Mouse (Mus musculus) heart, adult 2 months (tissue): Measurements from ENCODE around the gene Spock3. TPM values are rescaled to one million over a fixed set of nuclear protein-coding genes. Genes with fewer than 3 reads are reported as not detected.

Experiments
- DNase-seq, 2 experiments: peaks; one replicate each; pipeline ENCODE4 v3.0.0; 2021
- H3K27ac ChIP-seq: fragments of 200-600 bp; 2 replicates; pipeline ENCODE4 v1.8.1; 2022
- H3K27me3 ChIP-seq: fragments of 200-500 bp; 2 replicates; pipeline ENCODE4 v1.6.1; 2012; ENCODE audit warnings: mild to moderate bottlenecking, low read length, inconsistent platforms, mixed read lengths; ENCODE audit not compliant: control insufficient read depth, insufficient read depth
- H3K36me3 ChIP-seq: fragments of 200-500 bp; 2 replicates; pipeline ENCODE4 v1.6.1; 2012; ENCODE audit warnings: low read length, inconsistent platforms; ENCODE audit not compliant: control insufficient read depth, insufficient read depth
- H3K4me1 ChIP-seq: fragments of 200-500 bp; 2 replicates; pipeline ENCODE4 v1.6.1; 2011; ENCODE audit warnings: low read length; ENCODE audit not compliant: control insufficient read depth, insufficient read depth
- H3K4me3 ChIP-seq: fragments of 200-600 bp; 2 replicates; pipeline ENCODE4 v1.8.1; 2022
- H3K79me2 ChIP-seq: fragments of 200-500 bp; replicated peaks from 2 replicates; pipeline ENCODE4 v1.6.1; 2012; ENCODE audit warnings: mild to moderate bottlenecking, inconsistent platforms, low read length, moderate library complexity, mixed read lengths; ENCODE audit not compliant: control insufficient read depth, insufficient read depth
- H3K9ac ChIP-seq: fragments of 200-500 bp; 2 replicates; pipeline ENCODE4 v1.6.1; 2012; ENCODE audit warnings: low read depth, mild to moderate bottlenecking, control low read depth, inconsistent platforms, low read length, mixed read lengths
- CTCF ChIP-seq: fragments of 200-600 bp; IDR thresholded peaks from 2 replicates; pipeline ENCODE4 v1.8.1; 2022; ENCODE audit warnings: antibody characterized with exemption, mild to moderate bottlenecking, moderate library complexity
- EP300 ChIP-seq: fragments of 200-500 bp; IDR thresholded peaks from 2 replicates; pipeline ENCODE4 v1.6.1; 2011; ENCODE audit warnings: low read depth, low read length, control low read depth; ENCODE audit not compliant: insufficient read depth
- POLR2A ChIP-seq: fragments of 200-500 bp; IDR thresholded peaks from 2 replicates; pipeline ENCODE4 v1.6.1; 2011; ENCODE audit warnings: mild to moderate bottlenecking, low read depth, low read length, control low read depth; ENCODE audit not compliant: insufficient read depth
- WGBS: fragments of 180-500 bp; shearing (Covaris S2); methylation state at CpG from one replicate; pipeline ENCODE4 v1.1.7; 2018; 5-methylcytosine and 5-hydroxymethylcytosine counted together
- intact Hi-C: fragments of 180-260 bp; cut with DNase I; formaldehyde crosslinking; loops from one replicate; pipeline ENCODE4 v1.15.1; 2025
- polyA plus RNA-seq: library from polyadenylated mRNA; depleted of rRNA; stranded (reverse); fragments of >200 nt; gene quantifications from 2 replicates; pipeline ENCODE4 v1.2.3, GENCODE M21; 2012
- total RNA-seq, 2 experiments: library from RNA; stranded (reverse); gene quantifications; 2 replicates each; pipeline ENCODE4 v1.2.3; 2021

Gene Spock3
- total and polyA plus RNA-seq, 3 experiments = 0.08 to 0.14 TPM; not detected in 1

GRCm38 (mm10) chr8:63165326-63165725 lies 214.5 kb downstream of the Spock3 start:
- Histone ChIP-seq H3K79me2 (no peaks in the 10 kb centered on the region), H3K4me3 (no peak overlapping the region), H3K27ac (no peak overlapping the region), H3K9ac (no peak overlapping the region), H3K27me3 (no peaks in the 10 kb centered on the region), H3K36me3 (no peaks in the 10 kb centered on the region), H3K4me1 (no peaks in the 10 kb centered on the region)
- DNase-seq = no peak
- intact Hi-C loops = no loop called here
- no peak for TF ChIP-seq EP300

GRCm38 (mm10) chr8:63169956-63170355 lies 219.1 kb downstream of the Spock3 start:
- no peaks in the 10 kb centered on the region for H3K79me2 ChIP-seq
- no peaks in the 10 kb centered on the region for H3K27me3 ChIP-seq
- H3K4me3 ChIP-seq = no peak overlapping the region
- H3K9ac ChIP-seq = no peak overlapping the region
- intact Hi-C loops = no loop called here
- no peak overlapping the region for H3K27ac ChIP-seq
- no peaks in the 10 kb centered on the region for H3K4me1 ChIP-seq
- DNase-seq = no peak
- H3K36me3 ChIP-seq = no peaks in the 10 kb centered on the region
- TF ChIP-seq EP300 (no peak), CTCF (no peak), POLR2A (no peak)

- H3K4me3 ChIP-seq = no peak overlapping the region
- H3K9ac ChIP-seq = no peak overlapping the region
- WGBS = 80% methylated on average over 1 of the region's 1 CpGs
- H3K36me3 ChIP-seq = no peaks in the 10 kb centered on the region
- H3K27ac ChIP-seq = no peak overlapping the region
- no peaks in the 10 kb centered on the region for H3K79me2 ChIP-seq
- no peak for TF ChIP-seq POLR2A
- TF ChIP-seq CTCF = no peak
- H3K27me3 ChIP-seq = no peaks in the 10 kb centered on the region
- DNase-seq = no peak
- intact Hi-C loops = no loop called here
- no peaks in the 10 kb centered on the region for H3K4me1 ChIP-seq
Measured at GRCm38 (mm10) chr8:63181272-63181671, 230.5 kb downstream of the Spock3 start.

GRCm38 (mm10) chr8:63258812-63259385 lies 308.1 kb downstream of the Spock3 start:
- TF ChIP-seq CTCF (no peak), POLR2A (no peak), EP300 (no peak)
- Histone ChIP-seq H3K79me2 (no peaks in the 10 kb centered on the region), H3K36me3 (no peaks in the 10 kb centered on the region), H3K9ac (no peak overlapping the region), H3K4me1 (no peaks in the 10 kb centered on the region; the same call in 1 of the 2 replicates), H3K4me3 (no peak overlapping the region), H3K27me3 (no peaks in the 10 kb centered on the region), H3K27ac (no peak overlapping the region)
- intact Hi-C loops = no loop called here
- DNase-seq = no peak

- Histone ChIP-seq H3K4me1 (no peaks in the 10 kb centered on the region; the same call in 1 of the 2 replicates), H3K4me3 (no peak overlapping the region), H3K27me3 (no peaks in the 10 kb centered on the region), H3K27ac (no peak overlapping the region), H3K79me2 (no peaks in the 10 kb centered on the region), H3K36me3 (no peaks in the 10 kb centered on the region), H3K9ac (no peak overlapping the region)
- 26% methylated on average over 4 of the region's 4 CpGs for WGBS
- DNase-seq = peak in 1 of 2 experiments; percentile 15
- intact Hi-C loops = no loop called here
- TF ChIP-seq EP300 (0 out of 2 replicates have a peak, but pooled peaks have one; percentile 14), CTCF (no peak)
Measured at GRCm38 (mm10) chr8:63262516-63262915, 311.7 kb downstream of the Spock3 start.

GRCm38 (mm10) chr8:63335366-63335765 lies 384.6 kb downstream of the Spock3 start:
- intact Hi-C loops = no loop called here
- no peak for DNase-seq

More at GRCm38 (mm10) chr8:63335366-63335765, 384.6 kb downstream of the Spock3 start:
- 96% methylated on average over 1 of the region's 1 CpGs for WGBS
- Histone ChIP-seq H3K4me3 (no peak overlapping the region), H3K9ac (no peak overlapping the region), H3K27me3 (no peaks in the 10 kb centered on the region), H3K79me2 (no peaks in the 10 kb centered on the region), H3K27ac (no peak overlapping the region), H3K4me1 (no peaks in the 10 kb centered on the region), H3K36me3 (no peaks in the 10 kb centered on the region)
- TF ChIP-seq EP300 (no peak), CTCF (no peak), POLR2A (no peak)
